Mouse (Mus musculus) heart, postnatal 0 days (tissue): ENCODE results near the gene Vav3.

Experiments used
- CTCF ChIP-seq: IDR thresholded peaks from 2 replicates; pipeline ENCODE4 v1.5.1; 2016; ENCODE audit warnings: antibody characterized with exemption, control low read depth, low read depth
- EP300 ChIP-seq: IDR thresholded peaks from 2 replicates; pipeline ENCODE4 v1.6.1; 2016; ENCODE audit warnings: antibody characterized with exemption, low read depth

- TF ChIP-seq CTCF (no peak), EP300 (no peak)
These were observed 546 bp upstream of the Vav3 start for GRCm38 (mm10) chr3:109339941-109340273.
